Mouse (Mus musculus) liver, embryonic 15.5 days (tissue): Measurements from ENCODE around the gene Rpl36a-ps1. TPM values are rescaled to one million over a fixed set of nuclear protein-coding genes. Genes with fewer than 3 reads are reported as not detected.

Source experiments
- ATAC-seq: fragments of 200-750 bp; cut with Nextera tagmentation; 2 replicates; pipeline ENCODE4 v1.8.0; 2017; ENCODE audit warnings: moderate number of reproducible peaks, mild to moderate bottlenecking, moderate library complexity; ENCODE audit not compliant: insufficient read depth
- H3K27ac ChIP-seq: fragments of 300-500 bp; sonication (generic); replicated peaks from 2 replicates; pipeline ENCODE4 v1.5.1; 2015; ENCODE audit warnings: mild to moderate bottlenecking, inconsistent platforms
- H3K27me3 ChIP-seq: fragments of 300-500 bp; sonication (generic); 2 replicates; pipeline ENCODE4 v1.6.1; 2015; ENCODE audit warnings: mild to moderate bottlenecking, inconsistent platforms
- H3K36me3 ChIP-seq: fragments of 300-500 bp; sonication (generic); replicated peaks from 2 replicates; pipeline ENCODE4 v1.6.1; 2015; ENCODE audit warnings: moderate library complexity, mild to moderate bottlenecking, inconsistent platforms
- H3K4me1 ChIP-seq: fragments of 300-500 bp; sonication (generic); replicated peaks from 2 replicates; pipeline ENCODE4 v1.6.1; 2015; ENCODE audit warnings: inconsistent platforms
- H3K4me2 ChIP-seq: fragments of 300-500 bp; sonication (generic); 2 replicates; pipeline ENCODE4 v1.6.1; 2015; ENCODE audit warnings: moderate library complexity, mild to moderate bottlenecking, inconsistent platforms
- H3K4me3 ChIP-seq: fragments of 300-500 bp; sonication (generic); replicated peaks from 2 replicates; pipeline ENCODE4 v1.5.1; 2015; ENCODE audit warnings: mild to moderate bottlenecking, inconsistent platforms
- H3K9ac ChIP-seq: fragments of 300-500 bp; sonication (generic); 2 replicates; pipeline ENCODE4 v1.6.1; 2015; ENCODE audit warnings: moderate library complexity, mild to moderate bottlenecking, inconsistent platforms
- H3K9me3 ChIP-seq: fragments of 300-500 bp; sonication (generic); replicated peaks from 2 replicates; pipeline ENCODE4 v1.6.1; 2016; ENCODE audit warnings: inconsistent platforms
- WGBS: fragments of 180-500 bp; shearing (Covaris S2); methylation state at CpG from one replicate; pipeline ENCODE4 v1.1.7; 2015; ENCODE audit warnings: mixed read lengths; ENCODE audit not compliant: insufficient replicate concordance; 5-methylcytosine and 5-hydroxymethylcytosine counted together
- polyA plus RNA-seq: library from polyadenylated mRNA; unstranded; fragments of >200 nt; fragmentation: Nextera tagmentation; extraction: Ambion mirVana; gene quantifications from 2 replicates; pipeline ENCODE4 v1.2.1, GENCODE M21; 2015

Rpl36a-ps1 gene
- polyA plus RNA-seq, 1 experiment from 2014 or later: 0.67 TPM

DNA sequence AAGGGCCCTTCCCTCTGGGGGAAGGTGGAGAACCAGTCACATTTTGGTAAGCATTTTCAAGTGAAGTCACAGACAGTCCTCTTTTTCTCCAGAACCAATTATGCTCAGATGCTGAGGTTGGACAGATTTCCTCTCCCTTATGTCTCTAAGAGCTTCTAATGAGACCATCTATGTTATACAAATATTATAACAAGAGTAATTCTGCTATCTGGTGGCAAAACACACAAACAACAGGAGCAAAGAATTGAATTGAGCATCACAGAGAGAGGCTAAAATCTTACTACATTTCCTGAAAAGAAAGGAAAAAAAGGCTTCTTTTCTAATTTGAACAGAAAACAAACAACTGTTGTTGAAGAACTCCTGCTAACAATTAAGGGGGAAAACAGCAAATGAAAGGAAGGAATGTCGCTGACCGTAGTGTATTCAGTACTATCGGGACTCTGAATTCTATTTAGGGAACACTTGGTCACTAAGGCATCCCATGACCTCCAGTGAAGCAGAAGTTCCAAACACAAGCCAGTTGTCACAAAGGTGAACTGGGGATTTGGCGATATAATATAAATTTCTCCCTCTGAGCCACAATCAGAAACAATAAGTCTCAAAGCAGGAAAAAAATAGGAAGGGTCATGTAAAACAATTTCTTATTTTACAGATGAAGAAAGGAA, 42.4 kb downstream of the Rpl36a-ps1 start:
- Histone ChIP-seq H3K4me2 (no peak overlapping the region), H3K27me3 (no peaks in the 10 kb centered on the region), H3K36me3 (no peaks in the 10 kb centered on the region), H3K4me1 (no peaks in the 10 kb centered on the region), H3K27ac (no peak overlapping the region), H3K4me3 (no peak overlapping the region), H3K9me3 (no peaks in the 10 kb centered on the region), H3K9ac (no peak overlapping the region)
- no peak for ATAC-seq
- WGBS: 71% methylated on average over 4 of the region's 4 CpGs

Other genes starting within 250 kb of the Rpl36a-ps1 start
- 46.6 and 51.6 TPM in 2 replicates for gene Mzt1, start 51.8 kb upstream of the Rpl36a-ps1 start, polyA plus RNA-seq
- gene Bora, start 51.9 kb upstream of the Rpl36a-ps1 start, polyA plus RNA-seq: 24.8 and 25.3 TPM in 2 replicates
- gene Pibf1, start 105.1 kb upstream of the Rpl36a-ps1 start, polyA plus RNA-seq: 5.2 and 5.3 TPM in 2 replicates
- gene Dis3, start 105.5 kb upstream of the Rpl36a-ps1 start, polyA plus RNA-seq: 11.4 and 12.5 TPM in 2 replicates